Mouse (Mus musculus) heart, postnatal 14 days (tissue): Measurements from ENCODE around the gene Wdr20. TPM values are rescaled to one million over a fixed set of nuclear protein-coding genes. Genes with fewer than 3 reads are reported as not detected.
"Not testable (repeated sequence)": the region's sequence is repeated elsewhere in the genome, so short reads cannot be mapped to it uniquely, and the experiment has no call there.

Source experiments
- DNase-seq, 2 experiments: peaks; one replicate each; pipeline ENCODE4 v3.0.0; 2021 to 2022
- intact Hi-C: fragments of 180-260 bp; cut with DNase I; formaldehyde crosslinking; loops from one replicate; pipeline ENCODE4 v1.15.1; 2025
- total RNA-seq, 2 experiments: library from RNA; stranded (reverse); gene quantifications; 2 replicates each; pipeline ENCODE4 v1.2.3; 2021

Gene Wdr20
- total RNA-seq, 2 experiments from 2014 or later, result 32.9 to 35.2 TPM

- DNase-seq, result peak; percentile 65 to 70
- intact Hi-C loops, result loop anchor here (10.0 kb wide), 1 partner anchor 252 kb away; no protein-coding TSS in a partner anchor
Observed at GRCm38 (mm10) chr12:110706337-110707231, 31.2 kb upstream of the Wdr20 start.

- no peak for DNase-seq
- intact Hi-C loops, result loop anchor here (10.0 kb wide), 1 partner anchor 253 kb away; no protein-coding TSS in a partner anchor
Observed at GRCm38 (mm10) chr12:110707451-110707850, 30.3 kb upstream of the Wdr20 start.

- intact Hi-C loops, result no loop called here
- no peak for DNase-seq
Observed at GRCm38 (mm10) chr12:110711270-110711669, 26.5 kb upstream of the Wdr20 start.

- intact Hi-C loops, result no loop called here
- no peak for DNase-seq
Observed at GRCm38 (mm10) chr12:110713784-110714183, 24.0 kb upstream of the Wdr20 start.

- intact Hi-C loops, result no loop called here
- DNase-seq, result no peak
Observed at GRCm38 (mm10) chr12:110714215-110714614, 23.5 kb upstream of the Wdr20 start.

- intact Hi-C loops, result no loop called here
- no peak for DNase-seq
Observed at GRCm38 (mm10) chr12:110716004-110716403, 21.7 kb upstream of the Wdr20 start.

- no peak for DNase-seq
- intact Hi-C loops, result no loop called here
Observed at GRCm38 (mm10) chr12:110725051-110725450, 12.7 kb upstream of the Wdr20 start.

GRCm38 (mm10) chr12:110725489-110725888 lies 12.3 kb upstream of the Wdr20 start:
- intact Hi-C loops, result no loop called here
- no peak for DNase-seq

- DNase-seq, result no peak
- intact Hi-C loops, result no loop called here
Observed at GRCm38 (mm10) chr12:110726428-110726827, 11.3 kb upstream of the Wdr20 start.

GRCm38 (mm10) chr12:110733254-110733653 lies 4.5 kb upstream of the Wdr20 start:
- DNase-seq, intact Hi-C loops: not testable (repeated sequence)

- DNase-seq, result no peak
- intact Hi-C loops, result loop anchor here (5.0 kb wide), 2 partner anchors 71 to 106 kb away; partner anchors contain the start of gene Mok
Observed at GRCm38 (mm10) chr12:110736641-110737040, 1.1 kb upstream of the Wdr20 start.

- intact Hi-C loops, result loop anchor here (5.0 kb wide), 2 partner anchors 69 to 104 kb away; partner anchors contain the start of gene Mok
- DNase-seq, result peak; percentile 33 to 37
Observed at GRCm38 (mm10) chr12:110738158-110738921, 596 bp downstream of the Wdr20 start.

GRCm38 (mm10) chr12:110750770-110751439 lies 13.2 kb downstream of the Wdr20 start:
- intact Hi-C loops, result no loop called here
- DNase-seq, result no peak

GRCm38 (mm10) chr12:110752703-110753102 lies 15.0 kb downstream of the Wdr20 start:
- DNase-seq, result no peak
- intact Hi-C loops, result no loop called here

GRCm38 (mm10) chr12:110753976-110754375 lies 16.2 kb downstream of the Wdr20 start:
- intact Hi-C loops, result no loop called here
- no peak for DNase-seq

- no peak for DNase-seq
- intact Hi-C loops, result no loop called here
Observed at GRCm38 (mm10) chr12:110757161-110757560, 19.4 kb downstream of the Wdr20 start.

- no peak for DNase-seq
- intact Hi-C loops, result no loop called here
Observed at GRCm38 (mm10) chr12:110758932-110759331, 21.2 kb downstream of the Wdr20 start.

GRCm38 (mm10) chr12:110762321-110762720 lies 24.6 kb downstream of the Wdr20 start:
- intact Hi-C loops, result loop anchor here (2.0 kb wide), 1 partner anchor 14 kb away; no protein-coding TSS in a partner anchor
- no peak for DNase-seq

- no peak for DNase-seq
- intact Hi-C loops, result no loop called here
Observed at GRCm38 (mm10) chr12:110764531-110764930, 26.8 kb downstream of the Wdr20 start.

GRCm38 (mm10) chr12:110768562-110768961 lies 30.8 kb downstream of the Wdr20 start:
- intact Hi-C loops, result no loop called here

More at GRCm38 (mm10) chr12:110768562-110768961, 30.8 kb downstream of the Wdr20 start:
- DNase-seq, result no peak
